Mouse (Mus musculus): Measurements from ENCODE around the gene Chic1.

The Chic1 gene

DNA sequence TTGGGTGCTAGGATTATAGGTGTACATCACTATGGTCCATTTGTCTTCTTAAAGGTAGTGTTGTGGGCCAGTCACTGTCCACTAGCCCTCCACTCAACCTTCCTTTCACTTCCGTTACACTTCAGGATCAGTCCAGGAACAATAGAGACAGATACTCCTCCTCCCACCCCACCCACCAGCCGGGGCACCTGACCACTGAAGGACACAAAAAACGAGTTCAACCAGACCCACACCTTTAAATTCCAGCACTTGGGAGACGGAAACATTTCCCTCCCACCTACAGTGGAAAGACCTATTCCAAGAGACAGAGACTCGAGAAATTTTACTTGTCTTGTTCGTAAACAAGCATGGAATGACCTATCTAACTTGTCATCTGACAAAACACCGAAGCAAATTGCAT, 76.0 kb downstream of the Chic1 start:
- DNase-seq (ENCODE audit: low read depth, low spot score), result no peak

DNA sequence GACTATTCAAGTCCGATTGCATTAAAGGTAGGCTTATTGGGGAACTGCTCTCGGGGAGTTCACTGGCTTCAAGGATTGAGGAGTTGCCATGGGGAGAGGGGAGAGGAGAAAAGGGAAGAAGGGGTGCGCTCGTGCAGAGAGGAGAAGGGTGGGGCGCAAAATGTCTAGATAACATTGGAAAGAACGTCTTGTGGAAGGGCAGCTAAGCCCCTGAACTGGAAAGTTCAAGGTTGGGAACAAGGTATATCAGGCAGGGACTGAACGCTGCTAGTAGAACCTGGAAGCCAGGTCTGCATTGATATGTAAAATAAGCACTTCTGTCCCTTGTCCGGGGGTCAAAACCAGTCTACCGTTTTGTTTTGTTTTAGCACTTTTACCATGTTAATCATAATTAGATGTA, 81.7 kb downstream of the Chic1 start:
- no peak for DNase-seq (ENCODE audit: low read depth, low spot score)

DNA sequence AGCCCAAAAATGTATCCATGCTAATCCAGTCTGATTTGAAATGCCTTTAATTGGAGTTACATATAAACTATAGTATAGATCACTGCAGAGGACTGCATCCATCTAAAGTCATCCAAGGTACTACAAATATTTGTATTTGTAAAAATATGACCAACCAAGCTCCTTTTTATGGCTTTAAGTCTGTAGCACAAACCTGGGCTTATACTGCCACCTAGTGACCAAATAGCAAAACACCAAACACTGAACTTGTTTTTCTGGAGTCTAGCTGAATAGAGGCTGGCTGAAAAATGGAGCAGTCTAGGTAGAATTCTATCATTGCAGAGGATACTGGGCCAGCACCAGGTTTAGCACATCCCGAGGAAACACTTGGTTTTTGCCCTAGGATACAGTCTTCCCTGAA, 84.5 kb downstream of the Chic1 start:
- DNase-seq (ENCODE audit: low read depth, low spot score), result no peak

DNA sequence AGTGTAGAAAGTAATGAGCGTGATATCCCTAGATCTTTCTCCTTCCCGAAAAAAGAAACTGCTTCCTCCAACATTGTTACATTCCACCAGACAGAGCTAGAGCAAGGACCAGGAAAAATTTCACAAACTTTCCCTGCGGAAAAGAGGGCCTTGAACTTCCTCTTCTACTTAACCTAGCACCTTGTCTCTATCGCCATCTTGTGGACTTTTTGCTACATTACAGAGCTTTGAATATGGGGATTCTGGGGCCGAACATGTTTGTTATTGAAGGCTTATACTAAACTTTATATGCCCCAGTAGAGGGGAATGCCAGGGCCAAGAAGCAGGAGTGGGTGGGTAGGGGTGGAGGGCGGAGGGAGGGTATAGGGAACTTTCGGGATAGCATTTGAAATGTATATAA, 87.5 kb downstream of the Chic1 start:
- no peak for DNase-seq (ENCODE audit: low read depth, low spot score)

All from WW6 (cell line).